Mouse (Mus musculus): Measurements from ENCODE around the gene Nop58. TPM values are rescaled to one million over a fixed set of nuclear protein-coding genes. Genes with fewer than 3 reads are reported as not detected.
"Not testable (repeated sequence)": the region's sequence is repeated elsewhere in the genome, so short reads cannot be mapped to it uniquely, and the experiment has no call there.

Gene Nop58
- 82.2 and 89.0 TPM in 2 replicates for polyA plus RNA-seq (2015; fragmentation: Nextera tagmentation; extraction: Ambion mirVana)

- H3K9me3 ChIP-seq (ENCODE audit: control insufficient read depth) = no peaks in the 10 kb centered on the region
- H3K4me1 ChIP-seq (replicated peaks; ENCODE audit: control insufficient read depth, insufficient read depth, low read length) = peaks cover 9% of the 10 kb centered on the region; the same call in 1 of the 2 replicates
- peak within 1 kb of the TSS; percentile 77 for H3K4me2 ChIP-seq (replicated peaks; ENCODE audit: low read depth)
- H3K27ac ChIP-seq (ENCODE audit: low read depth, low read length) = peak within 1 kb of the TSS; percentile 78
- H3K9ac ChIP-seq (ENCODE audit: low read depth, low read length) = peak within 1 kb of the TSS; percentile 65
- H3K36me3 ChIP-seq (ENCODE audit: control insufficient read depth, insufficient read depth) = no peaks in the 10 kb centered on the region
- H3K27me3 ChIP-seq (replicated peaks; ENCODE audit: control insufficient read depth, insufficient read depth, low read length) = no peaks in the 10 kb centered on the region
- under 1% methylated on average over 49 of the region's 49 CpGs for WGBS
- TF ChIP-seq CTCF (IDR thresholded peaks at IDR 0.05; ENCODE audit: low read depth) = peak; percentile 12; the same call in 1 of the 2 replicates
- ATAC-seq = peak; percentile 94
- peak within 1 kb of the TSS; percentile 78 for H3K4me3 ChIP-seq (ENCODE audit: low read depth, low read length)
Measured at GRCm38 (mm10) chr1:59684819-59685755, at the start of gene Nop58. Nop58 (plus strand) TSS chr1:59684971.

GRCm38 (mm10) chr1:59636349-59636748, 48.4 kb upstream of the Nop58 start:
- no peaks in the 10 kb centered on the region for H3K9me3 ChIP-seq (ENCODE audit: control insufficient read depth)
- H3K27me3 ChIP-seq (replicated peaks; ENCODE audit: control insufficient read depth, insufficient read depth, low read length) = no peaks in the 10 kb centered on the region
- TF ChIP-seq CTCF (IDR thresholded peaks at IDR 0.05; ENCODE audit: low read depth) = no peak
- H3K4me2 ChIP-seq (replicated peaks; ENCODE audit: low read depth) = no peak overlapping the region
- ATAC-seq = no peak
- no peak overlapping the region for H3K9ac ChIP-seq (ENCODE audit: low read depth, low read length)
- whole genome bisulfite sequencing = 74% methylated on average over 1 of the region's 1 CpGs
- H3K27ac ChIP-seq (ENCODE audit: low read depth, low read length) = no peak overlapping the region
- no peaks in the 10 kb centered on the region for H3K4me1 ChIP-seq (replicated peaks; ENCODE audit: control insufficient read depth, insufficient read depth, low read length)
- 0 out of 2 replicates have a peak, but pooled peaks cover 4% of the 10 kb centered on the region for H3K36me3 ChIP-seq (ENCODE audit: control insufficient read depth, insufficient read depth)
- H3K4me3 ChIP-seq (ENCODE audit: low read depth, low read length) = no peak overlapping the region

- Histone ChIP-seq H3K9me3 (ENCODE audit: control insufficient read depth) (no peaks in the 10 kb centered on the region), H3K4me3 (ENCODE audit: low read depth, low read length) (no peak overlapping the region), H3K27ac (ENCODE audit: low read depth, low read length) (no peak overlapping the region), H3K4me1 (replicated peaks; ENCODE audit: control insufficient read depth, insufficient read depth, low read length) (no peaks in the 10 kb centered on the region), H3K4me2 (replicated peaks; ENCODE audit: low read depth) (no peak overlapping the region), H3K27me3 (replicated peaks; ENCODE audit: control insufficient read depth, insufficient read depth, low read length) (no peaks in the 10 kb centered on the region), H3K9ac (ENCODE audit: low read depth, low read length) (no peak overlapping the region), H3K36me3 (ENCODE audit: control insufficient read depth, insufficient read depth) (peaks cover 15% of the 10 kb centered on the region)
- 84% methylated on average over 3 of the region's 3 CpGs for WGBS
- TF ChIP-seq CTCF (IDR thresholded peaks at IDR 0.05; ENCODE audit: low read depth) = 0 out of 2 replicates have a peak, but pooled peaks have one; percentile 16
- ATAC-seq = no peak
Measured at GRCm38 (mm10) chr1:59638371-59638770, 46.4 kb upstream of the Nop58 start.

GRCm38 (mm10) chr1:59642488-59642887, 42.3 kb upstream of the Nop58 start:
- Histone ChIP-seq H3K9me3 (ENCODE audit: control insufficient read depth) (no peaks in the 10 kb centered on the region), H3K9ac (ENCODE audit: low read depth, low read length) (no peak overlapping the region), H3K4me3 (ENCODE audit: low read depth, low read length) (no peak overlapping the region), H3K27me3 (replicated peaks; ENCODE audit: control insufficient read depth, insufficient read depth, low read length) (no peaks in the 10 kb centered on the region), H3K36me3 (ENCODE audit: control insufficient read depth, insufficient read depth) (peaks cover 28% of the 10 kb centered on the region), H3K4me2 (replicated peaks; ENCODE audit: low read depth) (no peak overlapping the region), H3K4me1 (replicated peaks; ENCODE audit: control insufficient read depth, insufficient read depth, low read length) (no peaks in the 10 kb centered on the region), H3K27ac (ENCODE audit: low read depth, low read length) (no peak overlapping the region)
- WGBS = 49% methylated on average over 1 of the region's 1 CpGs
- no peak for TF ChIP-seq CTCF (IDR thresholded peaks at IDR 0.05; ENCODE audit: low read depth)
- ATAC-seq = no peak

GRCm38 (mm10) chr1:59646502-59646901, 38.3 kb upstream of the Nop58 start:
- not testable (repeated sequence) for H3K9ac ChIP-seq (ENCODE audit: low read depth, low read length); H3K27me3 ChIP-seq (replicated peaks; ENCODE audit: control insufficient read depth, insufficient read depth, low read length); H3K4me1 ChIP-seq (replicated peaks; ENCODE audit: control insufficient read depth, insufficient read depth, low read length); H3K27ac ChIP-seq (ENCODE audit: low read depth, low read length); H3K4me2 ChIP-seq (replicated peaks; ENCODE audit: low read depth); ATAC-seq; H3K9me3 ChIP-seq (ENCODE audit: control insufficient read depth); H3K4me3 ChIP-seq (ENCODE audit: low read depth, low read length)
- WGBS = 92% methylated on average over 2 of the region's 2 CpGs
- peaks cover 36% of the 10 kb centered on the region for H3K36me3 ChIP-seq (ENCODE audit: control insufficient read depth, insufficient read depth)

GRCm38 (mm10) chr1:59651201-59651819, 33.5 kb upstream of the Nop58 start:
- no peak overlapping the region for H3K27ac ChIP-seq (ENCODE audit: low read depth, low read length)
- peaks cover 30% of the 10 kb centered on the region for H3K36me3 ChIP-seq (ENCODE audit: control insufficient read depth, insufficient read depth)
- ATAC-seq = no peak
- H3K9ac ChIP-seq (ENCODE audit: low read depth, low read length) = no peak overlapping the region
- 0 out of 2 replicates have a peak, but pooled peaks have one; percentile 14 for TF ChIP-seq CTCF (IDR thresholded peaks at IDR 0.05; ENCODE audit: low read depth)
- H3K9me3 ChIP-seq (ENCODE audit: control insufficient read depth) = no peaks in the 10 kb centered on the region
- H3K27me3 ChIP-seq (replicated peaks; ENCODE audit: control insufficient read depth, insufficient read depth, low read length) = no peaks in the 10 kb centered on the region
- H3K4me1 ChIP-seq (replicated peaks; ENCODE audit: control insufficient read depth, insufficient read depth, low read length) = no peaks in the 10 kb centered on the region
- 88% methylated on average over 3 of the region's 3 CpGs for WGBS
- H3K4me2 ChIP-seq (replicated peaks; ENCODE audit: low read depth) = no peak overlapping the region
- no peak overlapping the region for H3K4me3 ChIP-seq (ENCODE audit: low read depth, low read length)
